Comparison of ENCODE assay signal across 11 mouse cellular contexts in the genomic region with DNA sequence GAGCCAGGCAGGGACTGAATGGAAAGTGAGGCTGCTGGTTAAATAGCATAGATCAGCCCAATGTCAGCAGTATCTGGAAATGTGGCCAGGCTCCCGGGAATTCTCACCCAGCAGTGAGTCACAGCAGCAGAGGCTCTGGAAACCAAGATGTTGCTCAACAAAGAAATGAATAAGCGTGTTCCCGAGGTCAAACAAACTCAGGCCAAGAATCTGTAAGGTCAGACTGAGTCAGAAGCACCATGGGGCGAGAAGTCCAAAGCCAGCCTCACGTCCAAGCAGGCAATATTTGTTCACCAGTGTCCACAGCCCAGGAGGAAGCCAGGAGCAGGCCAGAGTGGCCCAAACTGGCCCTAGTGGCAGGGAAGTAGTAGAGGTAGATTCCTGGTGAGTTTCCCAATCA.
DNase-seq lines count a peak whose midpoint lies in the region; ATAC-seq lines count a peak whose summit lies in the region.
"Had no signal": no experiment of that assay in that cellular context is flagged by ENCODE, and none has a peak within 500 bp of the region (broad histone marks: within the 10 kb centered on the region; RNA-seq: fewer than 3 reads in every experiment).

No protein-coding gene starts in this region.

- no peak overlapping the region for H3K4me2 ChIP-seq in heart, embryonic 12.5 days
- H3K4me2 ChIP-seq in liver, embryonic 16.5 days (ENCODE audit: low read depth, low read length), result no peak overlapping the region
- H3K4me2 ChIP-seq in forebrain, embryonic 11.5 days (ENCODE audit: low read depth, low read length, severe bottlenecking), result no peak overlapping the region
- H3K4me2 ChIP-seq: neural tube, embryonic 15.5 days; stomach, embryonic 15.5 days had no signal

- 71% methylated on average over 5 of the region's 5 CpGs for WGBS in heart, embryonic 12.5 days
- 48% methylated on average over 5 of the region's 5 CpGs for WGBS in liver, embryonic 16.5 days (ENCODE audit: insufficient replicate concordance)
- 81% methylated on average over 5 of the region's 5 CpGs for WGBS in forebrain, embryonic 11.5 days

- no peak overlapping the region for H3K4me3 ChIP-seq in heart, embryonic 12.5 days
- H3K4me3 ChIP-seq in liver, embryonic 16.5 days (ENCODE audit: low read depth, low read length), result no peak overlapping the region
- no peak overlapping the region for H3K4me3 ChIP-seq in forebrain, embryonic 11.5 days (ENCODE audit: low read depth, low read length)
- H3K4me3 ChIP-seq: neural tube, embryonic 15.5 days; stomach, embryonic 15.5 days had no signal

- ATAC-seq in heart, embryonic 12.5 days (ENCODE audit: insufficient number of reproducible peaks, low FRiP score), result no peak
- peak; percentile 51 for ATAC-seq in liver, embryonic 16.5 days (ENCODE audit: low read depth)
- ATAC-seq in forebrain, embryonic 11.5 days (replicated peaks; ENCODE audit: low FRiP score), result no peak
- ATAC-seq in erythroid progenitor cell, adult 5-6 weeks (replicated peaks; ENCODE audit: low FRiP score, poor library complexity, severe bottlenecking), result no peak
- ATAC-seq: forebrain, embryonic 14.5 days had no signal

- no peaks in the 10 kb centered on the region for H3K9me3 ChIP-seq in heart, embryonic 12.5 days (replicated peaks)
- H3K9me3 ChIP-seq in liver, embryonic 16.5 days (replicated peaks; ENCODE audit: control insufficient read depth, low read length), result no peaks in the 10 kb centered on the region
- no peaks in the 10 kb centered on the region for H3K9me3 ChIP-seq in forebrain, embryonic 11.5 days (ENCODE audit: control insufficient read depth, low read length)
- H3K9me3 ChIP-seq: neural tube, embryonic 15.5 days; stomach, embryonic 15.5 days had no signal

- no peaks in the 10 kb centered on the region for H3K4me1 ChIP-seq in heart, embryonic 12.5 days (replicated peaks)
- H3K4me1 ChIP-seq in liver, embryonic 16.5 days (ENCODE audit: control insufficient read depth, low read depth, low read length), result no peaks in the 10 kb centered on the region
- H3K4me1 ChIP-seq in forebrain, embryonic 11.5 days (replicated peaks; ENCODE audit: control insufficient read depth, insufficient read depth, low read length), result no peaks in the 10 kb centered on the region
- H3K4me1 ChIP-seq: neural tube, embryonic 15.5 days; stomach, embryonic 15.5 days had no signal

- no peak overlapping the region for H3K27ac ChIP-seq in heart, embryonic 12.5 days (ENCODE audit: poor library complexity, severe bottlenecking)
- H3K27ac ChIP-seq in liver, embryonic 16.5 days (ENCODE audit: low read length), result no peak overlapping the region
- H3K27ac ChIP-seq in forebrain, embryonic 11.5 days (ENCODE audit: low read depth, low read length), result no peak overlapping the region
- H3K27ac ChIP-seq: neural tube, embryonic 15.5 days; stomach, embryonic 15.5 days had no signal

- H3K27me3 ChIP-seq in heart, embryonic 12.5 days (replicated peaks), result no peaks in the 10 kb centered on the region
- no peaks in the 10 kb centered on the region for H3K27me3 ChIP-seq in liver, embryonic 16.5 days (ENCODE audit: control insufficient read depth, insufficient read depth, low read depth, low read length)
- H3K27me3 ChIP-seq in forebrain, embryonic 11.5 days (ENCODE audit: control insufficient read depth, insufficient read depth, low read length), result no peaks in the 10 kb centered on the region
- H3K27me3 ChIP-seq: neural tube, embryonic 15.5 days; stomach, embryonic 15.5 days had no signal

- peak; percentile 97 for DNase-seq in heart, adult 11 months
- DNase-seq in 3T3-L1 (ENCODE audit: low read depth, low spot score) (peak; percentile 100), MN1 (ENCODE audit: low spot score) (no peak)
- peak; percentile 80 to 82 for DNase-seq in adrenal gland, postnatal 36 days
- DNase-seq in forebrain, embryonic 11.5 days (ENCODE audit: low spot score), result no peak

- no peaks in the 10 kb centered on the region for H3K36me3 ChIP-seq in heart, embryonic 12.5 days
- H3K36me3 ChIP-seq in liver, embryonic 16.5 days (ENCODE audit: control insufficient read depth, insufficient read depth), result no peaks in the 10 kb centered on the region
- no peaks in the 10 kb centered on the region for H3K36me3 ChIP-seq in forebrain, embryonic 11.5 days (ENCODE audit: control insufficient read depth, insufficient read depth, low read length)
- H3K36me3 ChIP-seq: neural tube, embryonic 15.5 days; stomach, embryonic 15.5 days had no signal

- H3K9ac ChIP-seq in heart, embryonic 12.5 days, result no peak overlapping the region
- no peak overlapping the region for H3K9ac ChIP-seq in liver, embryonic 16.5 days (ENCODE audit: low read depth, low read length)
- H3K9ac ChIP-seq in forebrain, embryonic 11.5 days (ENCODE audit: low read length), result no peak overlapping the region
- H3K9ac ChIP-seq: neural tube, embryonic 15.5 days; stomach, embryonic 15.5 days had no signal

Comparison
In these comparisons a context has a peak if more than half of its experiments do, and no peak if none do; other contexts are left out.
1. DNase-seq: peak in heart, adult 11 months (single experiment), 3T3-L1 (single experiment) and adrenal gland, postnatal 36 days (2 of 2); none in MN1 (single experiment) and forebrain, embryonic 11.5 days (single experiment).